Mouse (Mus musculus) cerebellum, adult 9-10 months (tissue): Measurements from ENCODE around the gene Tmem74b.

ENCODE experiments used
- DNase-seq: peaks from one replicate; pipeline ENCODE4 v3.0.0; 2022

Tmem74b gene

DNA sequence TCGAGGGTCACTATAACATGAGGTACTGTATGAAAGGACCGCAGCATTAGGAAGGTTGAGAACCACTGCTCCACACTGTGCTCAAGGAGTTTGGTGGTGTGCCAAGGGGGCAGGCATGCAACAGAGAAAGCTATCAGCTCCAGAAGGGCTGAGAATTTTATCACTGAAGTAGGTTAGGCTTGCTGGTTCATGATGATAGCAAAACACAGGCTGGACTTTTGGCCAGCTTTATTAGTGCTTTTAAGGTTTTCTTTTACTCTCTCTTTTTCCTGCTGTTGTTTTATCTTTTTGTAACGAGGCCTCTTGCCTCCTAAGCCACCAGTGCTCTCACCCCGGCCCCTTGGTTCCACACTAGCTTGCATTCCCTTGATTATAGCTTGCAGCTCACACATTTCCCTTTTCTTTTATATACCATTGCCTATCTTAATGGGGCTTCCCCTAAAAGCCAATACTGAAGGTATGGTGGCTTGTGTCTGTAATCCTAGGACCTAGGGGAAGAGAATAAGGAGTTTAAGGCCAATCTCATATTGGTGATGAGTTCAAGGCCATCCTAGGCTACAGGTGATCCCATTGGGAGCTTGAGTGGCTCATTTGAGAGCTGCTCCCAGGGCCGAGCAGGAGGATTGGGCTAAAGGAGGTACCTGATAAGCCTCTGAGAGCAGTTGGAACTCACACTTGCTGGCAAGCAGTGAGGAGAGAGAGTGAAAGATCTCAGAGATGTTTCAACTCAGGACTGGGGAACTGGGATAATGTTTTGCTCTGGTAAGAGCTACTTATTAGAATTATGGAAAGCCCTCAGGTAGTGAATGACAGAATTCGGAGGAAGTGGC is 41.3 kb downstream of the Tmem74b start:
- peak; percentile 7 for DNase-seq

DNA sequence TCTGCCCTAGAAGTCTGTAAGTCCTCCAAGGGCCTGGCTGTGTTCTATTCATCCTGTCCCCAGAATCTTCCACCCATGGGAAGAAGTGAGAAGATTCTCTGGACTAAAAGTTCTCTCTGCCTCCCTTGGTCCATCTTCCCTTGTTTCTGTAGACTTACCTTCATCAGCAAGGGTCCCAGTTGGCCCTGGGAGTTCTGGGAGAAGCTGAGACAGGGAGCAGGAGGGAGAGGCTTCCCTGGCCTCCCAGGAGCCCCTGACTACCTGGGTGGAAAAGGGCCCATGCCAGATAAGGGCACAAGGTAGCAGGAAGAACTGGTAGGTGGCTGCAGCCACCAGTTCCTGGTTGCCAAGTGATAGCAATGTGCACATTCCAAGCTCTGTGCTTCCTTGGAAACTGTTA is 42.0 kb downstream of the Tmem74b start, which contains the start of gene Psmf1:
Gene Psmf1 (minus strand): TSS at position 342 of the 400 bp plus-strand sequence.
- no peak for DNase-seq

DNA sequence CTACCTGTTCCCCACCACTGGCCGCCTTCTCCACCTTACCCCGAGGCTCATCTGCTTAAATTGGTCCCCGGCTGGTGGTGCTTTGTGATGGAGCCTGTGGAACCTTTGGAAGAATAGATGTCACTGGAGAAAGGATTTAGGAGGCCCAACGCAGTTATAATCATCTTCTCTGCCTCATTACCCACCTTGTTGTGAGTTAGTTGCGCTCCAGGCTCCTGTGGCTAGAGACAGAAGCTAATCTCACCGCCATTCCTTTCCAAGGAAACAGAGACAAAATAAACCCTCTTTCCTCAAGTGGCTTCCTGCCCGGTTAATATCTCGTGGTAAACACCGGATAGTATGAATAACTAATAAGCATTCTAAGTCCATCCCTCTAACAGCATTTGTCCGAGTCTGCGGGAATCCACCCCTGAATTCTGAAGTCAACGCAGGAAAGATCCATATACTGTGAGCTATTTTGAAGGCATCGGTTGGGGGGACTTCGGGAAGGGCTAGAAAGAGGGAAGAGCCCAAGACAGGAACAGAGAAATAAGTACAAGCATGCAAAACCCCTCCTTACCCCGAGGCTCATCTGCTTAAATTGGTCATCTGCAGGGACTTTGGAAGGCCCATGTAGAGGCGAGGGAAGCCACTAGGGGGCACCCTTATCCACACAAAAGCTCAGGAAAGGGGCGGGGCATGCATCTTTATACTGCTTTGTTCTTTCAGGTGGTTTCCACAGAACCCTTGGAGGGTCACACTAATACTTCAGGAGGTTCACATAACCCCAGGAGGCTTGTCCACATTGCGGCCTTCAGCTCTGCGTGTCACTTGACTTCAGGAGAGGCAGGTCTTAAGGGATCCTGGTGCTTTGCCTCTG is 46.3 kb downstream of the Tmem74b start:
- DNase-seq, result peak; percentile 65

DNA sequence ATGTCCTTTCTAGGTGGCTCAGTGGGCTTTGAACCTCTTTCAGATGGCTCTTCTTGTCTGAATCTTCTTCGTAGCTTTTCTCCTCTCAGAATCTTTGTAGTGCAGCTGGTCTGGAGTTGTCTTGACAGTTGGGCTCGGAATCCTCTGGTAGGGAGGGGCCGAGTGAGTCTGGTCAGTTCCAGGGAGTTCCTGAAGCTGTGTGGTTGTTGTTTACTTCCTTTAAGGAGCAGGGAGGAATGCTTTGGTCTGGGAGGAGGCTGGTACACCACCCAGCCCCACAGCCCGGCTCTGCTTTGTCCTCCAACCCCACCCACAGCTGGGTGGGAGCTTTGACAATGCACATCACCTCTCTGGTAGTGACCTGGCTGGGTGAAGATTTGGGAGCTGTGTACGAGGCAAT is 49.5 kb downstream of the Tmem74b start:
- DNase-seq, result no peak

DNA sequence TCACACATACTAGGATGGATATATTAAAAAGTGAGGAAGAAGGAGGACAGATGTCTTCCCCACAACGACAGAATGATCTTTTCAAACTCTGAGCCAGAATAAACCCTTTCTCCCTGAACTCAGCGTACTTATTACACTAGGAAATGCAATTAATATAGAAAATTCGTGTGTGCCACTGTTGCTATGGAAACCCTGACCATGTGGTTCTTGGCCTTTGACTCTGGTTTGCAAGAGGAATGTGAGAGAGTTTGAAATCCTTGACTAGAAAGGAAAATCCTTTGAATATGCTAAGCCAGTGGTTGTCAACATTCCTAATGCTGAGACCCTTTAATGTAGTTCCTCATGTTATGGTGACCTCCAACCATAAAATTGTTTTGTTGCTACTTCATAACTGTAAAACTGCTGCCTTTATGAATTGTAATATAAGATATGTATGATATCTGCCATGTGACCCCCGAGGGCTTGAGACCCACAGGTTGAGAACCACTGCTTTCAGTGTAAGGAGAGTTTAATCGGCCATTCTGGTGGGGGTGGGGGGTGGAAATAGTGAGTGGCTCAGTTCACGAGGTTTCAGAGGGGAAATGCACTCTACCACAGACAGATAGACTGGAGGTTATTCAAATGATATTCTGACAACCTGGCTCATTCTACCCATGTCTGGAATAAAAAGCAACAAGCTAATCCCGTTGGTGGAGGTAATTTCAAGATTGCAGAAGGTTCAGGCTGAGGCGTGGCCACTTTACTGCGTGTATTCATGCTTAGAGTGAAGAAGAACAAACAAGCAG is 54.7 kb downstream of the Tmem74b start:
- DNase-seq, result no peak

DNA sequence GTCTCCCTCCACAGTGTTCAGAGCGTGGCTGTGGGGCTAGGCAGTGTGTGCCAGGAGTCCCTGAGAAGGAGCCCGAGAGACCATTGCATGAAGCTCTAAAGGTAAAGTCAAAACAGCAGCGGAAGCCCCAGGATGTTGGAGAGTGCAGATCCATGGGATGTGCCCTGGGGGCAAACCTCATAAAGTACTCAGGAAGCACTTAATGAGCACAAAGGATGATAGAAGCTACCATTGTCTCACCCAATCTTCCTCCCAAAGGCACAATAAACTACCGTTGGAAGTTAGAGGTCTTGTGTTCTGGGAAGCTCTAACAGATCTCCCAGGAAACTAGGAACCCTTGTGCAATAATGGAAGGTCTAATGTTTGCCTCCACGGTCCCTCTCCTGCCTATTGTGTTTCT is 55.6 kb downstream of the Tmem74b start:
- DNase-seq, result no peak

DNA sequence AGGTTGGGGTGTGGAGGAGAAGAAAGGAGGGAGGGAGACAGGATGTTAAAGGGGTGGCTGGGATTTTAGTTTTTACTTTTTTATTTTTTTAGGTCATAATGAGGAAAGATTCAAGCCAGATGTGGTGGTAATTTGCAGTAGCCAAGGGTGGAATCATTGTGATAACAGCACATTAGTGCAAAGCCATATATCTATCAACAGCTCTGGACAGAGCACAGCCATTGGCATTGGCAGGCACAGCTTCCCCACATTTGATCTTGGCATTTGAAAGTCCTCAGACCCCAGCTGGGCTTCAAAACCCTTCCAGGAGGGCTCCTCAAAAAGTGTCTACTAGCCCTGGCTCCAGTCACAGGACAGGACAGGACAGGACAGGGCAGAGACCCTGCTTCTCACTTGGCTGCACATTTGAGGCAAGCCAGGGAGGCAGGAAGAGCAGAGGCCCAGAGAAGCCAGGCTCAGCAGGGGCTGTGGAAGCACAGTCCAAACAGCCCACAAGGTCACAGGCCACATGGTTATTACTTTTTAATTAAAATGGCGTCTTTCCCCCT is 57.1 kb downstream of the Tmem74b start:
- no peak for DNase-seq
